Mouse (Mus musculus): Measurements from ENCODE around the gene Lyl1.

Gene Lyl1

DNA sequence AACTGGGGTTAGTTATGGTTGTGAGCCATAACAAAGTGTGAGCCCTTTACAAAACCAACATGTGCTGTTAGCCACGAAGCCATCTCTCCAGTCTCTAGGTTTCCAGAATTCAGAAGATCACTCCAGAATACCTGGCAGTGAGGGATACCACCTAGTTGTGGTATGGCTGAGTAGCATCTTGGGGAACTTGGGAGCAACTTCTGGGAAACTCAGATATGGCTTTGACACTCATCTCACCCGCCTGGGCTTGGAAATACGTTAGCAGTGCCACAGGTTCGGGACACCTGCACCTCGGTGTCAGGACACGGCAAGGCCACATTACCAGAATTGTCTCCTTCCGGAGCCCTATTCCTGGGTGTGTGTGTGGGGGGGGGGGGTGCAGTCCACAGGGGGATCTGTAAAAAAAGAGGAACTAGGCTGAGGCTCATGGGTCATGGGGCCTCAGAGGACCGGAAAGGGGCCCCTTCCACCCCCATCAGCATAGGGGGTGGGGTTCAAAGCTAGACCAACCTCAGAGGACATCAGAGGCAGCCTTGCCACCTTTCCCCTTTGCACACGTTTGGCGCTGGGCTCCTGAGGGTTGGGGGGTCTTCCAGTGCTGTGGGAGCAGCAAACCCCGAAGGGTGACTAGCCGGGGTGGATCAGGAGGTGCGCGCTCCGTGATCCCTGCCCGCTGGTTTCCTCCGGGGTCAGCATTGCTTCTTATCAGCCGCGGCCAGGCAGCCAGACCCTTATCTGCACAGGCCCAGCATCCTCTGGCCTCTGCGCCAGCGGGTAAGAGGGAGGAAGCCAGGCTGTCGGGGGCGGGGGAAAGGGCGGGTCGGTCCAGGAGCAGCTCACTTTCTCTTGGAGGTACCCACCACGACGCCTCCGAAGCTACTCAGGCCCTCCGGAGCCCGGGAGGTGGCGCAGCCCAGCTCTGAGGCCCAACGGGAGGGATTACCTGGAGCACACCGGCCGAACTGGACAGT lies at the start of gene Lyl1:
Gene Lyl1 (plus strand): TSS at position 517 of the 971 bp plus-strand sequence.
- DNase-seq (ENCODE audit: low spot score), result no peak

DNA sequence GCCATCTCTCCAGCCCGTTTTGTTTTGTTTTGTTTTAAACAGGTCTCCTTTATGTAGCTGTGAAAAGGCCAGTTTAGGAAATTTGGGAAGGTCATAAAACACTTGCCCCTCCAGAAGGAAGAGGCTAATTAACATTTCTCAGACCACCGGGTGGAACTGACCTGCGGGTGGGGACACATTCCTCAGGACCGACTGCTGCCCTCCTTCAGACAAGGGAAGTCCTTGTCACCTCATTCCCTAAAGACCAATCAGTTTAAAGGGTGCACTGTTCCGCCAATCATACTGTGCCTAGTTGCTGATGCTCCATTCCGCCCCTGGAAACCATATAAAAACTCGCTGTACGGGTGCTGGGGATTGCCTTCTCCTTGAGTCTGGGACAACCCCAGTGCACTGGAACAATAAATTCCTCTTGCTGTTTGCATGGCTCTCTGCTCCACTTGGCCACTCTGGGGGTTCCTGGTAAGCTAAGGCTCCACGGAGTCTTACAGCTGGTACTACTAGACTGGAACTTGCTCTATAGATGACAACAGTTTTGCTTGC lies 48.1 kb upstream of the Lyl1 start:
- DNase-seq (ENCODE audit: low spot score), result no peak

DNA sequence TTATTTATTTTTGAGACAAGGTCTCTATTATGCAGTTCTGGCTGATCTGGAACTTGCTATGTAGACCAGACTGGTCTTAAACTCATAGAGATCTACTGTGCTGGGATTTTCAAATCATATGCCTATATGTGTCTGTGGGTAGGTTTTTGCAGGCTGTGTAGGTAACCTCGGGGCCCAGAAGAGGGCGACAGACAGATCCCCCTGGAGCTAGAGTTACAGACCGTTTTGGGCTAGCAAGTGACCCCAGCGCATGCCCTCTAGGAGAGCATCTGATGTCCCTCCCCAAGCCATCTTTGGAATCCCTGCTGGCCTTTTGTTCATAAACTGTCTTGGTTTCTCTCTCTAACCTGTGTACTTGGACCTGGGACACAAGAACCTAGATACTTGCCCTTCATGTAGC lies 46.7 kb upstream of the Lyl1 start:
- DNase-seq (ENCODE audit: low spot score), result no peak

DNA sequence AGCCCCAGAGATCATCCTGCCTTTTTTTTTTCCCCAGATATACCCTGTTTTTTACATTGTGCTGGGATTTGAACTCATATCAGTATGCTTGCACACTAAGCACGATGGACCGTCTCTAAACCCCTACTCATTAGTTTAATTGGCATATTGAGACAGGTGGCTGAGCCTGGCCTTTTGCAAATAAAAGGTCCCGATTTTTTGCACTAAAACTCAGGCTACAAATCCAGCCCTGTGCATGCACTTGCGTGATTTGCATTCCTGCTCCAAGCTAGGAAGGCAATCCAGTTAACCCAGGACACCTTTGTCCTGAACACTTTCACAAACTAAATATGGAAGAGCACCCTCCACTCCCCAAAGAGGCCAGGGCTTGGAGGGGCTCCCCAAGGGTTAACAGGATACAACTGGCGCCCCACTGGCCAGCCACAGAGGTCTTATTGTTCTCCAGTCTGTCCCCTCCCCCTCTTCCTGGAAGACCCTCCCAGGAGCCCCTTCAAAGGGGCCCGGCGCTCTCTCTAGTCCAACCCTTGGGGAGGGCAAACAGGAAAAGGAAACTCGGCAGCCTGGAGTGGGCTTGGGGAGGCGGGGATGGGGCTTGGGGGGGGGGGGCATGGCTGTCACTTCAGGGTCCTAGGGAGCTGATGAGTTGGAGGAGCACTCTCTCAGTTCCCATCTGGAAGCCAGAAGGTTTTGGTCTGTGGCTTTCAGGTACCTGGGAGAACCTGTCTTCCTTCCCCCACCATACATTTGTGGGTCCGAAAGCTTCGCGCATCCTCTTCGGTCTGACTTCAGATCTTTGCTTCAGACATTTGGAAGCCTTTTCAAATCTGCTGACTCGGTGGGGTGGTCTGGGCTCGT lies 45.7 kb upstream of the Lyl1 start:
- DNase-seq (ENCODE audit: low spot score), result peak; percentile 91

DNA sequence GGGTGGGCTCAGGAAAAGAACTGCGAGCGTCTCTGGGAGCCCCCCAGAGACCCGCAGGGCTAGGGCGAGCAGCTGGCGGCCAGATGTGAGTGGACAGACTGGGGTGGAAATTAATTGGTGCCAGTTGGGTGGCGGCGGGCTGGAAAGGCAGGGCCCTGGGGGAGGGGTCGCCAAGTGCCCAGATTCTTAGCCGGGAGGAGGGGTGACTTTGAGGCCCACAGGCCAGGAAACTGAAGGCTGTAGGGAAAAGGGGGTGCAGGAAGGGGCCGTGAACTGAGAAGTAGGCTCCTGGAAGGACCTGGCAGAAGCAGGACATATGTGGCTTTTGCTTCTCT lies 45.1 kb upstream of the Lyl1 start:
- peak; percentile 81 for DNase-seq (ENCODE audit: low spot score)

DNA sequence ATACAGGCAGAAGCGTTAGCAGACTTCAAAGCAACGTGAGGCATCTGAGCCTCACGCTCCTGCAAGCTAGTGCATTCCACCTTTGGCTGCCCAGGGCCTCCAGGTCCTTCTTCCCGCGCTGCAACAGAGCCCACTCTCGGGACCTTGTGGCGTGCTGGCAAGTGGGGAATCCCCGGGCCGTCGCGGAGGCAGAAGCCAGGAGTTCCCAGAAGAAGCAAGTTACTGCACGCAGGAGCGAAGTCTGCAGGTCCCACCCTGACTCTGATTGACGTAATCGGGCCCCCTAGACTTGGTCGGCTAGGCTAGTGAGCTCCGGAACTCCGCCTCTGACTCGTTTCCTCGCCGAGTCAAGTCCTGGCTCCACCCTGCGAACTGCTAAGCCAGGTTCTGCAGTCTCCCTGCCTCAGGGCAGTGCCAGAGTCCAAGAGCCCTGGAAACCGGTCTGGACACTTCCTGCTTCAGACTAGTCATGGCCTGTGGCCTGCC lies 44.6 kb upstream of the Lyl1 start:
- DNase-seq (ENCODE audit: low spot score), result peak; percentile 59

DNA sequence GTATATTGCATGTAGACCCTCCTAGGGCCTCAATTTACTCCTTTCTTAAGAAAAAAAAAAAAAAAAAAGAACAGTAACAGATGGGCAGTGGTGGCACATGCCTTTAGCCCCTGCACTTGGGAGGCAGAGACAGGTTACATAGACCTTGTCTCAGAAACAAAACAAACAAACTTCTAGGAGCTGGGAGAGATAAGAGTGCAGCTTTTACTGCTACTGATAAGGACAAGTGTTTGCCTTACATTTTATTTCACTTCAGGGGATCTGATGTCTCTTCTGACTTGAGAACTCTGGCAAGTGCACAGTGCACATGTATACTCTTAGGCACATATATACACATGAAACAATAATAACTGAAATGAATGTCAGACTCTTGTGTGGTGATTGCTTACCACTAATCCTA lies 44.1 kb upstream of the Lyl1 start:
- DNase-seq (ENCODE audit: low spot score), result no peak

DNA sequence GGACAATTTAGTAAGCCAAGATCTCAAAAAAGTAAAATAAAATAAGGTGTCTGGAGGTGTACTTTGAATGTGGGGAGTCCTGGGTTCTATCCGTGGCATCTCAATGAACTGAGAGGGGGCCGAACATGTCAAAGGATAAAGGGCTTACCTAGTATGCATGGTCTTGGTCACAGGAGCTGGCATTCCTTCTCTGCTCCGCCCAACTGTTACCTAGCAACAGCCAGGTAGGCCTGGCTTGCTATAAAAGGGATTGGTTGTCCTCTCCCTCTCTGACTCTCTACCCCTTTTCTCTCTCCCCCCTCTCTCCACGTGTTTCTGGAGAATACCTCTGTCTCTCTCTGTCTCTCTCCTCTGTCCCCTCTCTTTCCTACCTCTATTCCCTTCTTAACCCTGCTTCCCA lies 43.6 kb upstream of the Lyl1 start:
- DNase-seq (ENCODE audit: low spot score), result no peak

DNA sequence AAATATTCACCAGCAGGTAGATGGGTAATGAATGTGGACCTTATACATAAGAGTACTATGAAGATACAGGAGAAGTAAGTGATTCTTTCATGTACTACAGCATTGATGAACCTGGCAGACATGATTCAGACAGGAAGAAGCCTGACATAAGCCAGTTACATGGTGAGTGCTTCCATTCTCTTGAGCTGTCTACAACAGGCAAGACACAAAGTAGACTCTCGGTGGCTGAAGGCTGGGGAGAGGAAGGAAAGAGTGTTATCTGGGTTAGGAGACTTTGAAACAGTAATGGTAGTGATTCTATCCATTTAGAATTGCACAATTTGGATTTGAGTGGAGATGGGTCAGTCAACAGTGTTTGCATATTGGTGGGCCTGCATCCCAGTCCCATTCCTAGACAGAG lies 42.3 kb upstream of the Lyl1 start:
- no peak for DNase-seq (ENCODE audit: low spot score)

DNA sequence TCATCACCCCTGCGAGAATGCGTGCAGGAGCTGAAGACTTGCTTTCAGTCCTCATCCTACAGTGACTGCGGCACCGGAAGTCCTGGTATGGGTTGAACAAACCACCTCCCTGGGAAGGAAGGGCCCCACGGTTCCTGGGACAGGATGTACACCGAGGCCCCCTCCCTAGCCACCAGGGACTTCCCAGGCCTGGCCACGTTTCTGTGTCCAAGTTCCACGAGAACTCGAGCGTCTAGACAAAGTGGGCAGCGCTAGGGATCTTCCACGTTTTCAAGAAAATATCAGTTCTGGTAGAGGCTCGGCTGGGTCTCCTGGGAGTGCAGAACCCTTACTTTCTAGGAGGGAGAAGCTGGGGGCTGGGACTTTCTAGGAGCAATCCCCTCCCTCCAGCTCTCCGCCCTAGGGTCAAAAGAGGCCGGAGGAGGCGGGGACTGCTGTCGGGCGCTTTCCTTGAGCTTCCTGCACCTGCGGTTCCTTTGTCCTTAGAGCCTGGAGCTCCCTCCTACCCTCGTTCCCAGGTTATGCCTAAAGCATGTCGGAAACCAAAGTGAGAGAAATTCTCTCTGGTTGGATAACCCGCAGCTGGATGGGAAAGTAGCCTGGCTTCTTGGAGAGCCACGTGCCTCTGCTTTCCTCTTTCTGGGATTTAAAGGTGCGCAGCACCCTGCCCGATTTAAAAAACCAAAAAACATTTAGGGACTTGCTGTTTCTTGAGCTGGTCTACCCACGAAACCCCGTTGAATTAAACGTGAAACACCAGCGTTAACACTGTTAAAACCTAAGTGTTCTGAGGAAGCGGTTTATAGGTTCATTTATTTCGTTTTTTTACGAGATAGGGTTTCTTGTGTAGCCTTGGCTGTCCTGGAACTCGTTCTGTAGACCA lies 41.1 kb upstream of the Lyl1 start:
- DNase-seq (ENCODE audit: low spot score), result peak; percentile 70

DNA sequence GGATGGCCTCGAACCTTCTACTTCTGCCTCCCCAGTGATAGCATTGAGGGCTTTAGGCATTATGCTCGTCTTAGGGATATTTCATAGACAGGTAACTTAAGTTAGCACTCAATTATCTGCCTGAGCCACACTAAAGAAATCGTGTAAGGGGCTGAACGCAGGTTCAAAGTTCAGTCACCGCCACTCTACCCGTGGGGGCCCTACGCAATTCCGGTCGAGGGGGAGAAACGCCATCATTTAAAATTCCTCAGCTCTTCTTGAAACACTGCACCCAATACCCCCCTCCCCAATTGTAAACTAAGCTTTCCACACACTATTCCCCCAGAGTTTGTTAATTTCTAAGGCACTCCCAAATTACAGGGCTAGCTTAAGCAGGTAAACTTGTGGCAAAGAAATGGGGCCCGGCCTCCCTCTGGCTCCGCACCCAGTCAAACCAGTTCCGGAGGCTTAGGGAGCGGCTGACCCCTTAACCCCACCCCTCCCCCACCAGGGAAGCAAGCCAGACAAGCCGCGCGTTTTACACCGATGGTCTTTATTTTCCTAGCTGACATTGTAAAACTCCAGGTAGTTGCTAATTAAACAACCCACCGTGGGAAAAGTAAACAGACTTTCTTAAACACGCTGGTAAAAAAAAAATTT lies 40.3 kb upstream of the Lyl1 start:
- DNase-seq (ENCODE audit: low spot score), result peak; percentile 57

DNA sequence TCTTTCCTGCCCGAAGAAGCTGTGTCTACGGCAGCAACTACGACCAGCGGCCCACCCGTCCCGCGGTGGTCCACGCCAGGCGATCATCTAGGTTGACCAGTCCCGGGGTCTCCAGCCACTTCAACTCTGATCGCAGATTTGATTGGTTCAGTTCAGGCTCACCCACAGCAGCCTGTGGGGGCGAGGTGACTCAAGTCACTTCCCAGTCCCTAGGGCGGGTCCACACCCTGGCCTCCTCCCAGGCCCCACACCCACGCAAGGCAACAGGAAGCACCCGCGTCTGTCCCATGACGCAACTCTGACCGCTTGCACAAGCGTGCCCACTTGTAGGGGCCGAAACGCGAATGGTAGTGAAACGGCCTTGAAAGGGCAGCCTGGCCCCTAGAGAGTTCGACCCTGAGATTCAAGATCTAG lies 39.8 kb upstream of the Lyl1 start:
- DNase-seq (ENCODE audit: low spot score), result peak; percentile 57

DNA sequence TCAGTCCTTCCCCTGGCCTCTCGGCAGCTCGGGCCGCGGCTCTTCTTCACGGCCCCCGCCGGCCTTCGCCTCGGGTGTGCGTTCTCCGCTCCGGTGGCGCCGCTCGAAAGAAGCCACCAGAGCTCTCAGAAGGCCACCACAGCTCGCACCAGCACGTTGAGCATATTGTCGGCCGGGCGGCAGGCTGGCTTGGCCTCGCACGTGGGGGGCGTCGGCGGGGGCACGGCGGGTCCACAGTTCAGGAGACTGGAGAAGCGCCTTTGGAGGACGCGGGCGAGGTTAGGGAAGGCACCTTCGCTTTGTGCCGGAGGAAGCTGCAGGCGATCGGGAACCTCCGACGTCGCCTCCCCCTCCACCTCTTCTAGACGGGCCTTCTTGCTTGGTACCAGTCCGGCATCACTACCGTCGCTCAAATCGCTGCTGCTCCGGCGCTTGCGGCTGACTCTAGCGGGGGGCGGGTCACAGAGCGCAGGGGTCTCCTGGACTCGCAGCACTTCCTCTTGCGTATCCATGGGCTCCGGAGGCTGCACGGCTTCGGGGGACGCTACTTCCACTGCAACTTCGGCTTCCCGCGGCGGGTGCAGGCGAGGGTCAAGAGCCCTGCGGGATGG lies 39.2 kb upstream of the Lyl1 start:
- peak; percentile 70 for DNase-seq (ENCODE audit: low spot score)

DNA sequence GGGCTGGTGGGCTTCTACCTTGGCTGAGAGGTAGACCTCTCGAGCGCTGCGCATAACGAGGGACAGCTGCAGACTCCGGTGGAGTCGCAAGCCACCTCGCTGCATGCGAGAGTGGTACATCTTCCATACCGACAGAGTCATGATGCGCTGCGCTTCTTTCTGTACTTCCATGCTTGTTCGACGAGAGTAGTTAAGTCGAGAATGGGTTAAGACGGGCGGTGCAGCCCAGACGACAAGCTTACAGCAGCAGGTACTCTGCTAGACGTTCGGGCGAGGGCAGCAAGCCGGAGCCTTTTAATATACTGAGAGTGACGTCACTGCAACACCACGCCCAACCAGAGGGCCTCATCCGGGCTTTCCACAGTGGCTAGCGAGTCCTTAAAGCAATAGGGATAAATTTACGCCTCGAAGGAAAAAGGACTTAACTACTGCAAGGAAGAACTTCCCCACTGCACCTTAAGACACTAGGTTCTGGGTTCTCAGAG lies 38.6 kb upstream of the Lyl1 start, which contains the start of gene Ier2:
Gene Ier2 (minus strand): TSS at position 272 of the 485 bp plus-strand sequence.
- DNase-seq (ENCODE audit: low spot score), result peak; percentile 98

DNA sequence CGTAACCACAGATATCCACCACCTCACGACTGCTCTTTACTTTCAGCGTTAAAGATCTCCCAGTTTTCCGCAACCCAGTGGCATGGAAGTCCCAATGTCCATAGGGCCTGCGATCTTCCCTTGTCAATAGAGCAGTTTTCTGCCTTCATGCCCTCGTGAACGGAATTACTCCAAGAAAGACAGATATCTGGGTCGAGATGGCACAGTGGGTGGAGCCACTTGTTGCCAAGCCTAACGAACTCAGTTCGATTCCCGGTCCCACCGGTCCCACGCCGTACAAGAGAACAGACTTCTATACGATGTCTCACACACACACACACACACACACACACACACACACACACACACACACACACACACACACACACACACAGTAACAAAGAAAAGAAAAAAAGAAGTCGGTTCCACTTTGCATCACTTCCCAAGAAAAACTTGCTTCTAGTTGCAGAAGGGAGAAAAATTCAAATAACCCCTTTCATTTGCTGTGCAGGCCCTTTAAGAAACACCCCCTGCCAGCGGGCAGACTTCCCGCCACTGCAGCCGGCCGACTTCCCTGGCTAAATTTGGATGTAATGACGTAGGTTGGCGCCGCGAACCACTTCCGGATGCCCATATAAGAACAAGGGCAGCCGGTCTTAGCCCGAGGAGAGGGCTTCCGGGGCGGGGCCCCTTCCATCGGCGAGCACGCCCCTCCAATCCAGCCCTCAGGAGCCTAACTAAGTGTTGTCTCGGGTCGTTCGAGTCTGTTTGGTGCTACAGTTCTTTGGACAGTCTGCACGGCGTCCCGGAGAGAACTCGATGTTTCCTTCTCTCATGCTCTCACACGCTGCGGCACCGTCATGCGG lies 37.6 kb upstream of the Lyl1 start:
- peak; percentile 98 for DNase-seq (ENCODE audit: low spot score)

DNA sequence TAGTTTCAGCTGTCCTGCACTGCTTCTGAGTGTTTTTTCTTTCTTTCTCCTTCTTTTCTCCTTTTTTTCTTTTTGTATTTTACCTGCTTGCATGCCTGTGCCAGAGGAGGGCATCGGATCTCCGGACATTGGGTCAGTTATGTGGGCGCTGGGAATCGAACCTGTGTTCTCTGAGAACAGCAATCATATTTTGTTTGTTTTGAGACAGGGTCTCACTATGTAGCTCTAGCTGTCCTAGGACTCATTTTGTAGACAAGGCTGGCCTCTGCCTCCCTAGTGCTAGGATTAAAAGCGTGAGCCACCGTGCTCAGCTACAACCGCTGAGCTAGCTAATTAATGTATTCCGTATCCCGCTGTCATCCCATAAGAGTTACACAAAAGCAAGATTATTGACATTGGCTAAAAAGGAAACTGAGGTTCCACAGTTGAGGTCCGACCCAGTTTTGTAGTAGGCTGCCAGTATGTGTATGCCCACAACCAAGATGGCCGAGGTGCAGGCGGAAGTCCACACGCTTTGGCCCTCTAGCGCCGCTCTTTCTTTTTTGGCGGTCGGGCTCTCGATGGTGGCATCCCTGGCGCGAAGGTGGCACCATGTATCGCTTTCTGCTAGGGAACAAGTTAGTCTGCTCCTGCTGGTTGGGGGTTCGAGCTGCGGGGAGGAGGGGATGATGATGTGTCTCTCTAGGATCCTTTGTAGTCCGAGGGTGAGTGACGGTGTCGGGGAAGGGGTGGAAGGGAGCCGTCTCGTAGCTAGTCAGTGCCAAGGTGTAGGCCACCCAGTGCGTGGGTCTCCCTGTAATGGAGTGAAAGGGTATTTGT lies 36.5 kb upstream of the Lyl1 start:
- DNase-seq (ENCODE audit: low spot score), result peak; percentile 85

DNA sequence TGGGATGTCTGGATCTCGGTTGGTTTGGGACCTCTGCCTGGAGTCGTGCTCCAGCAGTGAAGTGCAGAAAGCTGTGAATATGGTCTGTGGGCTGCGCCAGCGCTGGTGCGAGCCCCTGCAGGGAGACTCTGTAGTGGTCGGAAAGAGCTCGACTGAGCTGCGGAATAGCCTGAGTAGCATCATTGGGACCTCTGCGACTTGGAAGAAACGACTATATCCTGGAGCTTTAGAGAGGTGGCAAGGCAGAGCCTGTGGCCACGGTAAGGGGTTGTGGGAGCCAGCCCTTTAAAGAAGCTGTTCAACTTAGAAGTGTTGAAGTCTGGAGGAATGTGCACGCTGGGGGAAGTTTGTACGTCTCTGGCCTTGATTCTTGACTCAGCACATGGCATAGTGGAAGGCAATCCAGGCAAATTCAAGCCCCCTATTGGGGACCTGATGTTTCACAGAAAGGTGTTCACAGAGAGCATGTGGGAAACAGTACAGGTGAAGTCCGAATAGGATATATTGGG lies 35.8 kb upstream of the Lyl1 start:
- peak; percentile 49 for DNase-seq (ENCODE audit: low spot score)

DNA sequence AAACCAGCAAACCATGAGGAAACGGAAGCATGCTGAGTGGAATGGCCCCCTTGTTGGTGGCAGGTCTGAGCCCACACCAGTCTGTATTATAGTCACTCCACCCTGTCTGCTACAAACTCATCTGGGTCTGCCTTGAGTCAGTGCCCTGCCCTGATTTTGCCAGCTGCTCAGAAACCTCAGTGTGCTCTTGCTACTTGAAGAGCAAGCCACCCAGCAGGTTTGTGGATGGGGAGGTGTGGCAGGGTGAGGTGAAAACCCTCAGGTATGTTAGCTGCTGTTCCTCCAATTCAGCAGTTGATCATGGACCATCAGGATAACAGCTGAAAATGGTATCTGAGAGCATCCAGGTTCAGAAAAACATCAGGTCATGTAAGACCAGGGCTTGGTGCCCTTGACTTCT lies 33.2 kb upstream of the Lyl1 start:
- DNase-seq (ENCODE audit: low spot score), result no peak
